Mouse (Mus musculus) cerebellum, adult 9-11 months (tissue): Measurements from ENCODE around the gene Gga1.
A peak's percentile ranks its signal among the peaks of the same experiment; 100 is the strongest.

Source experiments
- DNase-seq: peaks from one replicate; pipeline ENCODE4 v3.0.0; 2022

Gene Gga1

DNA sequence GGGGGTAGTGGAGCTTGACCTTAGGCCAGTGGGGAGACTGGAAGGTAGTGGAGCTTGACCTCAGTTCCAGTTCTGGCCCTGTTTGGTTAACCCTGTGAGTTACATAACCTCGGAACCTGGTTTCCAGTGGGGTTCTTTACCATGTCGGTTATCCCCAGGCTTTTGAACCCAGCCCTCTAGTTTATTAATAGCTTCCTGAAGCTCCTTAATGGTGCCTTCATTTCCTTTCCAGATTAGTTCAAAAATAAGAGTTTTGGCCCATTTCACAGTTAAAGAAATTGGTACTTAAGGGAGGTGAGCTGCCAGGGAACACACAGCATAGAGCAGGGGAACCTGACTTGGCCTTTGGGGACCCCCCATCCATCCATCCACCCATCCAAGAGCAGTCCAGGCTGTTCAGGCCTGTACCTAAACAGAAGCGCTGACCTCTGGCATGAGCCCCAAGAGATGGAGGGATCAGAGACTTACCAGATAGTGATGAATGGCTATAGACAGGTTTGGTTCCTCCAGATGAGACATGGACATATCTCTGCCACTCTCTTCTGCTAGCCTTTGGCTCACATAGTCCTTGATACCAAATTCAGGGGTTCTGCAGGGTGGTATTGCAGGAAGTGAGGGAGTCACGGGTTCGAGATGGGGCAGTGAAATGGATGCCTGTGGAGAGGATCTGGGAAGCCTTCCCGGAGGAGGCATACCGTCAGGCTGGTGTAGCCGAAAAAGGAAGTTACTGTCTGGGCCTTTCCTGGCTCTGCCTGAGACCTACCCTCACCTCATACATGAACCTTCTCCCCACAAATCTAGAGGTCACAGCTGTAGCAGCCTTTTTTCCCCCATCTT is 38.1 kb downstream of the Gga1 start:
- DNase-seq: peak; percentile 74

DNA sequence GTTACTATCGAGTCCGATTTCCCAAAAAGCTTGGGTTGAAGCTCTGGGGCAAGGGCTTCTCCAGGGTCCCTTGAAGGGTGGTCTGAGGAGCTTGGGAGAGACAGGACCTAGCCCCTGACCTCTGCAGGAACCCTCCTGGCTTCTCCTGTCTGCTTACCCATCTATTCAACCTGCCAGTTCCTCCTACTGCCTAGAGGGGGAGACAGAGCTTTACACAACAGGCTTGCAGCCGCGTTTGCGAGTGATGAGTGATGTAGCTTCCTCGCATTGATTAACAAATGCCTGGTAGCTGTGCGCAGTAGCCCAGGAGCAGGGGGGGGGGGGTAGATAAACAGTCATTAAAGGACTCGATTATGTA is 38.6 kb downstream of the Gga1 start:
- peak; percentile 86 for DNase-seq

DNA sequence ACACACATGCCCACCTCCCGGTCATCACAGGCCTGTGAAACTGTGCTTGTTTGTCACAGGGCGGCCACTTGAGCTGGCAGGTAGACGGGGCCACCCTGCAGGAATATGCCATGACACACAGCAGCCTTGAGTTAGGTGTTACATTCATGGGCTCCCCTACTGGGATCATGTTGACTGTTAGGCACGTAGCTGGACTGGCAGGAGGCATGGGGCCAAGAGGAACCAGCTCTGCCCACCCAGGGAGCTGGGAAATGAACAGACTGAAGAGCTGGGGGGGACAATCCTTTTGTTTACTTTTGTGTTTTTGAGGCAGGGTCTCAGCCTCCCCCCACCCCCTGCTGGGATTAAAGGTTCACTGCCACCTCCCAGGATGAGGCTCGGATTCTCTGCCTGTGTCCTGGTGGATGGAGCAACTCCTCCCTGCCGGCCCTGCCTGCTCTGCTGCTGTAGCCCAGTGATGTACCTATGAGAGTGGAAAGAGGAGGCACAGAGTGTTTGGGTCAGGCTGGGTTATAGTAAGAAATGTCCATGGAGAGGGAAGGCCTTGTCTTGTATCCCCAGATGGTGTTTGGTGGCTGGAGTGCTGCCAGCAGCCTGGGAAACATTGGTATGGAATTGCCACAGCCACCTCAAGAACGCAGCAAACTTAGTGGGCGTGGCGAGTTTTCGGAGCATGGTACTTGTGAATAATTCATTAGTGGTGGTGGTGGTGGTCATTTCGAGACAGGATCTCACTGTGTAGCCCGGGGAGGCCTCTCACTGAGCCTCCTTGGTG is 39.2 kb downstream of the Gga1 start:
- peak; percentile 80 for DNase-seq

DNA sequence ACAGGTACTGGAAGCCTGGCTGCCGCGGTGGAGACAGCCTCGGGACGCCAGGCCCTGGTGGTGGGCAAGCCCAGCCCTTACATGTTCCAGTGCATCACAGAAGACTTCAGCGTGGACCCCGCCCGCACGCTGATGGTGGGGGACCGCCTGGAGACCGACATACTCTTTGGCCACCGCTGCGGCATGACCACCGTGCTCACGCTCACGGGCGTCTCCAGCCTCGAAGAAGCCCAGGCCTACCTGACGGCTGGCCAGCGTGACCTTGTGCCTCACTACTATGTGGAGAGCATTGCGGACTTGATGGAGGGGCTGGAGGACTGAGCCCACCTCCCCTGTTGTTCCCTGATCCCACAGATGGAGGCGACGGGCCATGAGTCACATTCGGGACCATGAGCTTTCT is 41.1 kb downstream of the Gga1 start:
- peak; percentile 57 for DNase-seq

DNA sequence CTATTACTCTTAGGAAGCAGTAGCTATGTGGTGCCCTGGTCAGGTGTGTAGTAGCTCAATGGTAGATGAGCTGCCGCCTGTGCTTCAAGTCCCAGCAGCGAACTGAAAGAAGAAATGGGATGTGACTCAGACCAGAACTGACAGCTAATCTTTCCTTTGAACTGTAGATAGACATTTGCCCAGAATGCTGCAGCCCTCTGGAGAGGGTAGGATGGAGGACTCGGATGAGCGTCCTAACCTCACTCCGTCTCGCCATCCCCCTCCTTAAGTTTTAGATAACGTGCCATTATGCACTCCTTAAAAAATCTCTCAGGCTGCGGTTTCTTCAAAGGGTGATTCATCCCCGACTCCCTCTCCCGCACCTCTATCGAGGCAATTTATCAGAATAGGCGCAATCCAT is 42.9 kb downstream of the Gga1 start:
- no peak for DNase-seq

DNA sequence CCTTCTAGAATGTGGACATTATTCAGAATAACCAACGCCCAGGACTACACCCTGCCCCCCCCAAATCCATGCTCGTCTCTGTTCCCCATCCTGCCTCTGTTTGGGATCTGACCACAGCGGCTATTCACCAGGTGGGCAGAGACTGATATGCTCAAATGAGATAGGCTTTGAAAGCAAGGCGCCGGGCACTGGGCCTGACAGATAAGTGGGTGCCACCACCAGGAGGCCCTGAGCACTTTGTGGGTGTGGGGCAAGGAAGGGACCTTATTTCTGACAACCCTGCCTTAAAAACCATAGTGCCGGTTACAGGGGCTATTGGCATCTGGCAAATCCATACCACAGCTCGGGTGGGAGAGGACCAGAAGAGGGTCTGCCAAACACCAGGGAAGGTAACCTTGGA is 45.7 kb downstream of the Gga1 start:
- no peak for DNase-seq

DNA sequence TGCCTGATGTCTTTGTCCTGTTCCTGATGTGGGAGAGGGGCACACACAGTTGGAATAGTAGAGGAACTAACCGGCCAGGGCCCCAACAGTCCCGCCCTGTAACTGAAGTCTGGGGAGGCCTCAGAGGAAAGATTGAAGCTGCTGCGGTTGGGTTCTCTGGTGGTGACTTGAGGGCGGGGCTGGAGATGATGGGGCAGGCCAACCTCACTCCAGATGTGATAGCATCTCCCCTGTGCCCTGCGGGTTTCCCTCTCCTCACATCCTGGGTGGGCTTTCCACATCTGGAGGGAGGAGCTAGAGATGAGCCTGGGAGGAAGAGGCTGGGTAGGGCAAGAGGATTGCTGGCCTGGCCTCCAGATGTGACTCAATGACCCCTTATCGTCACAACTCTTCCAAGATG is 46.6 kb downstream of the Gga1 start:
- DNase-seq: no peak

DNA sequence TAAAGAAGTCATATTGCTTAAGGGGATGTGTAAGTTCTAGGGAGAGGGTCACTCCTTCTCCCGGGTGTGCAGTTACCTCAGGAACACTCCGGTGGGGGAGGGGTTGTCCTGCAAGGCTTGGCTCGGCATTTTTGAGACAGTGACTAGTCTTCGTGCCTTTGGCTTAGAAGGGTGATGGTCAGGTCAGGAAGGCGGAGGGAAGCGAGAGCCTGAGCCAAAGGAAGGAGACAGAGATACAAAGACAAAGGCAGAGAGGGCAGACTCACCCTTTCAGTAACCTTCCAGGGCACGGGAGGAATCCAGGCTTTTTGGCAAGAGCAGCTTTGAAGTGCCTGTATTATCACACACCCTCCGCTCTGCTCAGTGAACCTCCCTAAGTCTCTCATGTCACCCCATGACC is 48.1 kb downstream of the Gga1 start:
- DNase-seq: no peak

DNA sequence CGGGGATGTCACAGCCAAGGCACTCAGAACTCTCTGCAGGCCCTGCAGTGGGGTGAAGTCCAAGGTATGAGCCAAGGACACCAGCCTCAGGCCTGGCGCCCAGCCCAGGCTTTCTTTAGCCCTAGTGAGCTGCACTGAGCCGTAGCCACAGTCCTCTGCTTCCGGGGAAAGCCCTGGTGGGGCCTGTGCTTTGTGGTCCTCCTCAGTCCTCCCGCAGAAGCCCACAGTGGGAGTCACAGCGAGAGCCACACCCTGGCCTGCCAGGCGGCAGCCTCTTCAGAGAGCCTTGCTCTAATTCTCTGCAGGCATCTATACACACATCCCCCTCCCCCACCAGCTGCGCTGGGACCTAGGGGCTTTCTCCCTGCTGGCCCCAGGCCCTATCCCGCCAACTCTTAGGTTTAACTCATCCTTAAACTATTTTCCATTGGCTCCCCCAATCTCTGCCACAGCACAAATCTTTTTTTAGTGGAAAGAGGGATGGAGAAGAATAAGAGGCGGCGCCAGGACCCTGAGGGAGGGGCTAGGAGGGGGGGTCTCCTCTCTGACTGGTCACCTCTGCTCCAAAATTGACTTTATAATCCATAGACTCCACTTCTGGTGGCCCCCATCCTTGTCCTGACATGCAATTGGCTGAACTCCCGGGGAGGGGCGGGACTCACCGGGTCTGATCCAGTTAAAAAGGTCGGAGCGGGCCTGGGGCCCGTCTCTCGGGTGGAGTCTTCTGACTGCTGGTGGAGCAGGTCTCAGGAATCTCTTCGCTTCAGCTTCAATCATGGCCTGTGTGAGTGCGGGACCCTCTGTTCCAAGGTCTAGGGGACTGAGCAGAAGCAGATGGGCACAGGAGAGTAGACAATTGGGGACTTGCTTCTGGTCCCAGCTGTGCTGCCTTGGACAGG is 49.3 kb downstream of the Gga1 start, which contains the start of gene Lgals1:
Gene Lgals1 (plus strand): TSS at position 705 of the 899 bp plus-strand sequence.
- peak; percentile 85 for DNase-seq

DNA sequence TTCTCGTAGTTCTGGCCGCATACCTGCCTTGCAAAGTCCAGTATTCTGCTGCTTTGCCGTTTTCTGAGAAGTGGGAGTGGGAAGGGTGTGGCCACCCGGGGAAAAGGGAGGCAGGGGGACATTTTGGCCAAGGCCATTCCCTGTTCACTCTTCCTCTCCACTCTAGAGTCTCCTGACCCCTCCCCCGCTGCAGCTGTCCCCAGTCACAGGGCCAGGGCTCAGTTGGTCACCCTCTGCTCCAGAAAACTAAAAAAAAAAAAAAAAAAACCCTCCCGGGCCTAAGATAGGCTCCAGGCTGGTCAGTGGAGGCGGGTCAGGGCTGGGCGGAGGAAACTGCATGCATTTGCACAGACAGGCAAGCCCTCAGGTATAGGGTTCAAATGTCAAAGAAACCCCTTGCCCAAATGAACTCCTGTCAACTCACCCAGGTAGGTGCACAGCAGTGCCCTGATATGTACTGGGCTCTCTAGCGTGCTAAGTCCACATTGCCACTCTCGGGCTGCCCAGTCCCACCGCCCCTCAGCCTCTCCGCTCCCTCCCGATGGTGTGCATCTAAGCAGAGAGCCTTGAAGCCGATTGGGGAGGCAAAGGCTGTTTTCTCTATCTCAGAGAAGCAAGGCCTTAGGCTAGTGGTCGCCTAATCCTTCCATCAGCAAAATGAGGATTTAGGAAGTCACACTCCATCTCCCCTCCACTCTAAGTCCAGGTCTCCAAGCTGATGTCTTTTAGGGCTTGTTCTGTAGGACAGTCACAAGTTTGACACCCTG is 50.2 kb downstream of the Gga1 start:
- peak; percentile 69 for DNase-seq

DNA sequence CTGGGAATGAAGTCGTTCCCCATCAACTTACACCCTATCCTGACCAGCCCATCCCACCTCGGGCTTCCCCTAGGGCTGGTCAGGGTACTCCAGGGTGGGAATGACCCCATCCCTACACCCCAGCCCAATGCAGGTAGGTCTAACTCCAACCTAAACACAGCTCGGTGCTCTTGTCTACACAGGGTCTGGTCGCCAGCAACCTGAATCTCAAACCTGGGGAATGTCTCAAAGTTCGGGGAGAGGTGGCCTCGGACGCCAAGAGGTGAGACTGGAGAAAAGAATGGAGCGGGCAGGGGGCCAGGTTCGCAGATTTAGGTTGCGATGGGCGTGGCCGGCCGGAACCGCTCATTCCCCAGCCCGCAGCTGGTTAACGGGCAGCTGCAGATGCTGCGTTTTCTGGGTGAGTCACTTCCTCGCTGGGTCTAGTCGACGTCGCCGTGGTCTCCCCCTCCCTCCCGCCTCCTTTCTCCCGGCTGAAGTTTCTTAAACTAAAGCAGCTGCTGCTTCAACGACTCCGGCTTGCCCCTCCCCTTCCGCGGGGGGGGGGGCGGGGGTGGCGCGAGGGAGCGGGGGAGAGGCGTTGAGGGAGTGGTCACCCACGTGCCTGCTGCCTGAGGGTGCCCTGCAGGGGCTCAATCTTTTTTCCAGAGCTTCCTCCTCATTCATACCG is 50.9 kb downstream of the Gga1 start:
- peak; percentile 55 for DNase-seq

DNA sequence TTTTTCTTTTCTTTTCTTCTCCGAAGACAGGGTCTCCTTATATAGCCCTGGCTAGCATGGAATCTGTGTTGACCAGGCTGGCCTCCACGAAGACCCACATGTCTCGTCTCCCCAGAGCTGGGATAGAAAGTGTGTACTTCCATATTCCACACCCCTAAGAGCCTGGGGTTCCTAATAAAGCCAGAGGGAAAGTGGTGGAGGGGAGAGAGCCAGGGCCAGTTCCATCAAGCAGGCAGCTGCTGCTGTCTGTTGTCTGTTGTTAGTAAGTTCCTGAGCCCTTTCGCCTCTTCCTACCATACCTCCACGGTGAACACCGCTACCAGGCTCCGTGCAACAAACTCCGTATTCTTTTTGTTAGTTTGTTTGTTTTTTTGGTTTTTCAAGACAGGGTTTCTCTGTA is 51.5 kb downstream of the Gga1 start:
- no peak for DNase-seq

DNA sequence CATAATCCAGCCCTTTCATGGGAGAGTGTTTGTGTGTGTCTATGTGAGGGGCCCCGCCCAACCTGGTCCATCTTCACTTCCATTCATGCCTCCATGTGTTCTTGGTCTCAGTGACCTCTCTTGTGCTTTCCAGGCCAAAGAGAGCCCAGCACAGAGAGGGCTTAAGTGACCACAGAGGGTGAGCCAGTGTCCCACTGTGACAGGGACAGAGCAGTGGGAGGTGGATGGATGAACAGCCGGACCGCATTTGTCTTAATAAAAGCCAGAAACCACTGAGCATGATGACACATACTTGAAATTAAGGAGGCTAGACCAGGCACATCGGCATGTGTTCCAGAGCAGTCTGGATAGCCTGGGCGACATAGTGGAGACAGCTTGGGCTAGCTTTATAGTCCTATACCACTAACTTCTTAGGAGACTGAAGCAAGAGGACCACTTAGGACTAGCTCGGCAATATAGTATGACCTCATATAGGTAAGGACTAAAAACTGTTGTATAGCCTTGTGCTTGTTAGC is 53.3 kb downstream of the Gga1 start:
- DNase-seq: no peak

DNA sequence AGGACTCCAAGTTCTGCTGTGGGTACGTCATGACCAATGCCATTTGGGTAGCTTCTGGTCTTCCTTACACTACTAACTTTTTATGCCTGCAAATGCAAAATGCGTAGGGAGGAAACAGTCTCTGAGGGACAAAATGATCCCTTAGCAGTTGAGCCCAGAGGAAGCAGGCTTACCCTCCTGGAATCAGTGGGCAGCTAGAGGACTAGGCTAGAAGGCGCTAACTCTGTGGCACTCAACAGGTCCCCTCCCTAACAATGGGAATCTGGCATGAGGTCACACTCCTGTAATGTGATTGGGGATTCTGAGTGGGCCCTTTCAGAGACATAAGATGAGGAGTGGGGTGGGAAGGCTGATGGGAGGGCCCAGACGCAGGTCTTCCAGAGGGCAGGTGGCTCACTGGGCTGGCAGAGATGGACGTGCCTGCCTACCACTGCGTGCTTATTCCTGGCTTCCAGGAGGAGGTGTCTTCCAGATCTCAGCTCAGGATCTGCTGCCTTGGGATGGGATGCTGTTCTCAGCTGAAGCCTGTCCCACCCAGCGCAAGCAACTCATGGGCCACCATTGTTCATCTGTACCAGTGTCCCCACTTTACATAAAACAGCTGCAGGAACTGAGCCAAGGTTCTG is 53.9 kb downstream of the Gga1 start:
- no peak for DNase-seq

DNA sequence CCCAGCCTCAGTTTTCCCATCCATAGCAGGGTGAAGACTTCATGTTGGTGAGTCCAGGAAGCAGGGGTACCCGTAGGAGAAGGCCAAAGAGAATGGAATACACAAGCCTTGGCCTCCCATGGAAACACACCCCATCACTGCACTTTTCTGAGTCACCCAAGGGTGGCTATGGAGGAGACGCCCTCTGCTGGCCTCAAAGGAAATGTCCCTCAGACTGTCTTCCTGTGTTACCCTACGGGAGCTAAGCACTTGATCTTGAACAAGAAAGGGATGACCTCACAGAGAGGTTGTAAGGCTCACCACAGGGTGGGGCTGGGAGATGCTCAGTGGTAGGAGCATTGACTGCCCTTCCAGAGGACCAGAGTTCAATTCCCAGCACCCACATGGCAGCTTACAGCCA is 54.6 kb downstream of the Gga1 start:
- DNase-seq: no peak

DNA sequence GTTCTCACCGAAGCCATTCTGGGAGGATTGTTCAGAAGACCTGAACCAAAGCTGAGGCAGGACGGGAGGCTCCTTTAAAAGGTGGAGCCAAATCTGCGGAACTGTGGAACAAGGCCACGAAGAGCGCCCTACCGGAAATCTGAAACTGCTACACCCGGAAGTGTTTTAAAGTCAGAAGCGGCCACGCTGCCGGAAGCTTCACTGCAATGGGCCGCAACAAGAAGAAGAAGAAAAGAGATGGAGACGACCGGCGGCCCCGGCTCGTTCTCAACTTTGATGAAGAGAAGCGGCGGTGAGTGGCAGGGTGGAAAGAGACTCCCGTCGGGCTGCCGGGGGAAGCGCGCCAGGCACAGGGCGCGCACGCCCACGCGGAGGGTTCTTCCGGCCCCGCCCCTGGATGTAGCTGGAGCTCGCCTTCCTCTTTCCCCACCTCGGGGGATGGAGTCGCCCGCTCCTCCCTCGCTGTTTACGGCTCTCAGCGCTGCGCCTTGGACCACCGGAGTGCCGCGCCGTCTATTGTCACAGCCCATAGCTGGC is 57.9 kb downstream of the Gga1 start, which contains the start of gene Nol12:
Gene Nol12 (plus strand): TSS at position 150 of the 537 bp plus-strand sequence.
- peak; percentile 84 for DNase-seq

DNA sequence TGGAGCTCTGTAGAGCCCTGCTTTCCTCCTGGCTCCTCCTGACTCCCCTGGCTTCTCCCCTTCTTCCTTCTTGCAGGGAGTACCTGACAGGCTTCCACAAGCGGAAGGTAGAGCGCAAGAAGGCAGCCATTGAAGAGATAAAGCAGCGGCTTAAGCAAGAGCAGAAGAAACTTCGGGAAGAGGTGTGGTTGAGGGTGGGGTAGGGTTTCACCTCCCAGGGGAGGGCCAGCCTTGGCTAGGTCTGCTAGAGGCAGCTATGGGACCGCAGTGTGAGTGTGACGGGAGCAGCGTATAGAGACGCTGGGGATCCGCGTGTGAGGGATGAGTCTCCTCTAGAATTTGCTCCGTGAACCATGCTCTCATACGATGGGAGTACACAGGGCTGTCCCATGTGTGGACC is 59.4 kb downstream of the Gga1 start:
- DNase-seq: no peak

DNA sequence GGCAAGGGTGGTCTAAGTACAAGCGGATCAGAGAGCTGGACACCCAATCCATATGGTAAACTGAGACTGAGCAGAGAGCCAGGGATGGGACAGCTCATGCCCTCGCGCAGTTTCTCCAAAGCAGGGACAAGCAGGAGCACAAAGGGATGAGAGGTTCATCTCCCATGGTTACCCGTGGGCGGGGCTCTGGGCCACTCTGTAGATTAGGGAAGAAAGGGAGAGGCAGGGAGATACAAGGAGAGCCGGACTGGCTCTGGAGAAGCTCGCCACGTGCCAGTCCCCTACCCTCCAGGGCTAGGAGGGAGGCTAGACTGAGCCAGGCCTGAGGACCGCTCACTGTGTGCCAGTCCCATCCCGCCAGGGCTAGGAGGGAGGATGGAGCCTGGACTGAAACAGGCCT is 60.3 kb downstream of the Gga1 start:
- DNase-seq: no peak

DNA sequence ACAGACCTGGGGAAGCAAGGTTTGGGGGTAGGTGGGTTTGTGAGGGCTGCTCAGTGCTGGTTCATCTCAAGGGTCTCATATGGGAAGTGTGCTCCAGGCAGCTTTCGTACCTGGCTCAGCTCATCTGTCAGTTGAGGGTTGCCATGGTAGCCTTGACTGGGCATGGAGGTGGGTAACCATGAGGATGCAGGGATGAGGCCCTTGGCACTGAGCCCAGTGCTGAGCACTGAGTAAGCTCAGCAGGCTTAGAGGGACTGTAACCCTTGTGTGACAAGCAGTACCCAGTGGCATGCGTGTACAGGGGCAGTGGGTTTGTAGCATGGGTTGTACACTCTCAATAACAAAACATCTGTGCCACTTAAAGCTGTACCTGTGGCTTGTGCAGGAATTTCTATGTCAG is 61.0 kb downstream of the Gga1 start:
- no peak for DNase-seq

DNA sequence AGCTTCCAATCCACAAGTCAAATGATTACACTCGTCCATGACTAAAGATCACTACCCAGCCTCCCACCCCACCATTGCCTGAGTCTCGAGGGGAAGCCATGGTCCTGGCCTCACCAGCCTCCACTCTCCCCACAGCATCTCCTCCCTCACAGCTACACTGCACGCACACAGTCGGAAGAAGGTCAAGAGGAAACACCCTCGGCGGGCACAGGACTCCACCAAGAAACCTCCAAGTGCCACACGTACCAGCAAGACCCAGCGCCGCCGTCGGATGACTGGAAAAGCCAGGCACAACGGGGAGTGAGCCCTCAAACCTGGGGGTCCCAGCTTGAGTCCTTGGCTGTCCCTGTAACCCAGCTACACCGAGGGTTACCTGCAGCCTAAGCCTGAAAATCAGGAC is 63.3 kb downstream of the Gga1 start:
- DNase-seq: no peak

DNA sequence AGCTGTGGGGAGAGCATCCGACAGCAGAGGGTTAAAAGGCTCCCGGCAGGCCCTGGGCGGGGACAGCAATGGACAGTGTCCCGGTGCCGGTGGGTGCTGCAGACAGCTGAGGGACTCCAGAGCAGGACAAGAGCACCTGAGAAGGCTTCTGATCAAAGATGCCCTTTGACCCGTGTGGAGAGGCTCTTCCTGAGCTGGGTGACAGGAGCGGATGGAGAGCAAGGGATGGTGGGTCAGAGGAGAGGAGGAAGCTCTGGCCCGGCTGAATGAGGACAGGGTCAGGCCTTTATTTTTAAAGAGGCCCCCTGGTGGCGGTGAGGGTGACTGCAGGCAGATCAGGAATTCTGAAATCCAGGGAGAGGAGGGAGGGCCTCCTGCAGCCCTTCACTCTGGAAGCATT is 65.7 kb downstream of the Gga1 start:
- peak; percentile 88 for DNase-seq
